Mouse (Mus musculus): ENCODE data around the gene Wasf1.

Gene Wasf1

GRCm38 (mm10) chr10:40983761-40984160 lies 100.5 kb downstream of the Wasf1 start:
- DNase-seq (ENCODE audit: low spot score): no peak

- no peak for DNase-seq (ENCODE audit: low spot score)
Measured at GRCm38 (mm10) chr10:40984600-40984999, 101.3 kb downstream of the Wasf1 start.

- DNase-seq (ENCODE audit: low spot score): no peak
Measured at GRCm38 (mm10) chr10:40985350-40985749, 102.1 kb downstream of the Wasf1 start.

Measured in ovary, postnatal 10 days (tissue).